Mouse (Mus musculus) large intestine, adult 2 months (tissue): ENCODE measurements at regions not wholly inside any gene's neighbourhood (a gene's known extent, or its start where the extent isn't known, plus 50 kb on each side); places are given as distances from the start of the nearest gene placed in this dataset.
"Not testable (repeated sequence)": the region's sequence is repeated elsewhere in the genome, so short reads cannot be mapped to it uniquely, and the experiment has no call there.

Source experiments
- DNase-seq: peaks from one replicate; pipeline ENCODE4 v3.0.0-alpha.2; 2012; ENCODE audit warnings: low read depth, low spot score
- WGBS: fragments of 180-500 bp; shearing (Covaris S2); methylation state at CpG from one replicate; pipeline ENCODE4 v1.1.7; 2018; 5-methylcytosine and 5-hydroxymethylcytosine counted together

GRCm38 (mm10) chr16:55758707-55759067 is 80.0 kb downstream of the Nfkbiz start:
- 36% methylated on average over 11 of the region's 11 CpGs for WGBS
- no peak for DNase-seq

GRCm38 (mm10) chr16:55757952-55758706 is 80.6 kb downstream of the Nfkbiz start:
- DNase-seq: no peak
- 19% methylated on average over 5 of the region's 5 CpGs for WGBS

- WGBS: 76% methylated on average over 3 of the region's 3 CpGs
- not testable (repeated sequence) for DNase-seq
Observed at GRCm38 (mm10) chr16:55757422-55757815, 81.3 kb downstream of the Nfkbiz start.

- no peak for DNase-seq
- 88% methylated on average over 15 of the region's 15 CpGs for WGBS
Observed at GRCm38 (mm10) chr16:55756764-55757421, 81.8 kb downstream of the Nfkbiz start.

GRCm38 (mm10) chr16:55755309-55755832 is 83.3 kb downstream of the Nfkbiz start:
- no peak for DNase-seq
- 82% methylated on average over 6 of the region's 6 CpGs for WGBS

- DNase-seq: no peak
- WGBS: 78% methylated on average over 14 of the region's 14 CpGs
Observed at GRCm38 (mm10) chr16:55754092-55754763, 84.5 kb downstream of the Nfkbiz start.

GRCm38 (mm10) chr16:55753380-55753779 is 85.3 kb downstream of the Nfkbiz start:
- WGBS: 89% methylated on average over 4 of the region's 4 CpGs

GRCm38 (mm10) chr16:55747250-55747649 is 91.4 kb downstream of the Nfkbiz start:
- WGBS: 68% methylated on average over 2 of the region's 2 CpGs
- no peak for DNase-seq

More at GRCm38 (mm10) chr16:55753380-55753779, 85.3 kb downstream of the Nfkbiz start:
- no peak for DNase-seq

GRCm38 (mm10) chr16:55746159-55746558 is 92.5 kb downstream of the Nfkbiz start:
- 91% methylated on average over 3 of the region's 3 CpGs for WGBS
- no peak for DNase-seq

GRCm38 (mm10) chr16:55745094-55745493 is 93.6 kb downstream of the Nfkbiz start:
- whole genome bisulfite sequencing: 83% methylated on average over 3 of the region's 3 CpGs
- no peak for DNase-seq

GRCm38 (mm10) chr16:55741099-55741863 is 97.4 kb downstream of the Nfkbiz start:
- peak; percentile 60 for DNase-seq
- 43% methylated on average over 2 of the region's 2 CpGs for WGBS

GRCm38 (mm10) chr16:55738741-55739140 is 100.0 kb downstream of the Nfkbiz start:
- no peak for DNase-seq
- WGBS: 81% methylated on average over 4 of the region's 4 CpGs

- DNase-seq: no peak
- WGBS: 88% methylated on average over 7 of the region's 7 CpGs
Observed at GRCm38 (mm10) chr16:55735476-55735968, 103.2 kb downstream of the Nfkbiz start.

- DNase-seq: no peak
Observed at GRCm38 (mm10) chr16:55734301-55734700, 104.4 kb downstream of the Nfkbiz start.

GRCm38 (mm10) chr16:55733751-55734150 is 104.9 kb downstream of the Nfkbiz start:
- DNase-seq: peak; percentile 36
- whole genome bisulfite sequencing: 40% methylated on average over 4 of the region's 4 CpGs

More at GRCm38 (mm10) chr16:55734301-55734700, 104.4 kb downstream of the Nfkbiz start:
- WGBS: 68% methylated on average over 11 of the region's 11 CpGs

- DNase-seq: no peak
- WGBS: 42% methylated on average over 8 of the region's 8 CpGs
Observed at GRCm38 (mm10) chr16:55731003-55731402, 107.7 kb downstream of the Nfkbiz start.

- peak; percentile 38 for DNase-seq
- WGBS: 19% methylated on average over 3 of the region's 3 CpGs
Observed at GRCm38 (mm10) chr16:55726538-55726937, 112.2 kb downstream of the Nfkbiz start.

- no peak for DNase-seq
- WGBS: 71% methylated on average over 3 of the region's 3 CpGs
Observed at GRCm38 (mm10) chr16:55720430-55720829, 118.3 kb downstream of the Nfkbiz start.

- DNase-seq: no peak
- whole genome bisulfite sequencing: 78% methylated on average over 3 of the region's 3 CpGs
Observed at GRCm38 (mm10) chr16:55710017-55710416, 128.7 kb downstream of the Nfkbiz start.
